In genomic region chr8:74906333-74906732, GRCm38 (mm10) we compare ENCODE assay signal across 26 mouse cellular contexts. TPM values are rescaled to one million over a fixed set of nuclear protein-coding genes. Genes with fewer than 3 reads are reported as not detected.
DNase-seq lines count a peak whose midpoint lies in the region; ATAC-seq and TF ChIP-seq lines count a peak whose summit lies in the region.
"Had no signal": no experiment of that assay in that cellular context is flagged by ENCODE, and none has a peak within 500 bp of the region (broad histone marks: within the 10 kb centered on the region; RNA-seq: fewer than 3 reads in every experiment).

No protein-coding gene starts in this region.

- no peaks in the 10 kb centered on the region for H3K36me3 ChIP-seq in forebrain, embryonic 11.5 days (ENCODE audit: control insufficient read depth, insufficient read depth, low read length)
- H3K36me3 ChIP-seq in forebrain, embryonic 10.5 days (replicated peaks): no peaks in the 10 kb centered on the region
- H3K36me3 ChIP-seq in forebrain, embryonic 14.5 days (ENCODE audit: control insufficient read depth, insufficient read depth, low read length): no peaks in the 10 kb centered on the region
- no peaks in the 10 kb centered on the region for H3K36me3 ChIP-seq in midbrain, embryonic 14.5 days (ENCODE audit: control insufficient read depth, insufficient read depth, low read length)
- no peaks in the 10 kb centered on the region for H3K36me3 ChIP-seq in intestine, postnatal 0 days (ENCODE audit: control insufficient read depth, insufficient read depth)
- H3K36me3 ChIP-seq in kidney, embryonic 16.5 days (ENCODE audit: insufficient read depth, low read length): no peaks in the 10 kb centered on the region
- H3K36me3 ChIP-seq: embryonic facial prominence, embryonic 12.5 days; hindbrain, embryonic 10.5 days; intestine, embryonic 15.5 days; liver, embryonic 12.5 days; stomach, embryonic 15.5 days had no signal

- H3K4me3 ChIP-seq in forebrain, embryonic 11.5 days (ENCODE audit: low read depth, low read length): no peak overlapping the region
- H3K4me3 ChIP-seq in forebrain, embryonic 10.5 days: no peak overlapping the region
- no peak overlapping the region for H3K4me3 ChIP-seq in forebrain, embryonic 14.5 days (ENCODE audit: low read depth, low read length)
- H3K4me3 ChIP-seq in midbrain, embryonic 14.5 days (replicated peaks; ENCODE audit: low read depth, low read length): no peak overlapping the region
- no peak overlapping the region for H3K4me3 ChIP-seq in intestine, postnatal 0 days (ENCODE audit: low read depth, low read length)
- no peak overlapping the region for H3K4me3 ChIP-seq in kidney, embryonic 16.5 days (ENCODE audit: low read length)
- H3K4me3 ChIP-seq: embryonic facial prominence, embryonic 12.5 days; erythroblast, embryonic 14.5 days; hindbrain, embryonic 10.5 days; intestine, embryonic 15.5 days; liver, embryonic 12.5 days; megakaryocyte, embryonic 14.5 days; myocyte; stomach, embryonic 15.5 days had no signal

- no peak overlapping the region for H3K4me2 ChIP-seq in forebrain, embryonic 11.5 days (ENCODE audit: low read depth, low read length, severe bottlenecking)
- no peak overlapping the region for H3K4me2 ChIP-seq in forebrain, embryonic 14.5 days (ENCODE audit: low read length)
- H3K4me2 ChIP-seq in midbrain, embryonic 14.5 days (ENCODE audit: low read length): no peak overlapping the region
- no peak overlapping the region for H3K4me2 ChIP-seq in intestine, postnatal 0 days (replicated peaks; ENCODE audit: low read depth)
- H3K4me2 ChIP-seq in kidney, embryonic 16.5 days (replicated peaks; ENCODE audit: low read depth, low read length): no peak overlapping the region
- H3K4me2 ChIP-seq: embryonic facial prominence, embryonic 12.5 days; intestine, embryonic 15.5 days; liver, embryonic 12.5 days; stomach, embryonic 15.5 days had no signal

- no peak for DNase-seq in forebrain, embryonic 11.5 days (ENCODE audit: low spot score)
- no peak for DNase-seq in forebrain, embryonic 10.5 days (ENCODE audit: extremely low spot score, low spot score)
- peak; percentile 20 for DNase-seq in R1 (ENCODE audit: low read depth, low spot score)
- DNase-seq in forebrain, embryonic 14.5 days (ENCODE audit: low spot score): peak; percentile 66
- peak; percentile 9 for DNase-seq in midbrain, embryonic 14.5 days
- DNase-seq: adrenal gland, postnatal 25 days; cerebellum, adult 11-12 months; cerebellum, postnatal 25 days; gastrocnemius, postnatal 25 days; lung, adult 2 months; right cerebral cortex, postnatal 14 days; thymus, adult 18-20 months; thymus, postnatal 4 days had no signal

- 6% methylated on average over 1 of the region's 1 CpGs for WGBS in forebrain, embryonic 11.5 days
- 40% methylated on average over 1 of the region's 1 CpGs for WGBS in forebrain, embryonic 10.5 days
- WGBS in forebrain, embryonic 14.5 days: 6% methylated on average over 1 of the region's 1 CpGs
- WGBS in midbrain, embryonic 14.5 days: 7% methylated on average over 1 of the region's 1 CpGs
- WGBS in intestine, postnatal 0 days: 69% methylated on average over 1 of the region's 1 CpGs
- 49% methylated on average over 1 of the region's 1 CpGs for WGBS in kidney, embryonic 16.5 days

- no peaks in the 10 kb centered on the region for H3K4me1 ChIP-seq in forebrain, embryonic 11.5 days (replicated peaks; ENCODE audit: control insufficient read depth, insufficient read depth, low read length)
- H3K4me1 ChIP-seq in forebrain, embryonic 10.5 days: peaks cover 20% of the 10 kb centered on the region
- H3K4me1 ChIP-seq in forebrain, embryonic 14.5 days (ENCODE audit: control insufficient read depth, insufficient read depth, low read length): no peaks in the 10 kb centered on the region; the same call in 1 of the 2 replicates
- H3K4me1 ChIP-seq in midbrain, embryonic 14.5 days (ENCODE audit: control insufficient read depth, insufficient read depth, low read length): no peaks in the 10 kb centered on the region
- H3K4me1 ChIP-seq in intestine, postnatal 0 days (replicated peaks; ENCODE audit: control insufficient read depth, insufficient read depth, low read length): peaks cover 8% of the 10 kb centered on the region
- H3K4me1 ChIP-seq in kidney, embryonic 16.5 days (ENCODE audit: insufficient read depth, low read length): no peaks in the 10 kb centered on the region
- H3K4me1 ChIP-seq: embryonic facial prominence, embryonic 12.5 days; liver, embryonic 12.5 days; megakaryocyte, embryonic 14.5 days; stomach, embryonic 15.5 days had no signal

- H3K27ac ChIP-seq in forebrain, embryonic 11.5 days (ENCODE audit: low read depth, low read length): no peak overlapping the region
- no peak overlapping the region for H3K27ac ChIP-seq in forebrain, embryonic 10.5 days
- no peak overlapping the region for H3K27ac ChIP-seq in forebrain, embryonic 14.5 days (ENCODE audit: low read depth, low read length)
- no peak overlapping the region for H3K27ac ChIP-seq in midbrain, embryonic 14.5 days (replicated peaks; ENCODE audit: low read depth, low read length)
- H3K27ac ChIP-seq in intestine, postnatal 0 days (ENCODE audit: low read depth, low read length): no peak overlapping the region
- no peak overlapping the region for H3K27ac ChIP-seq in kidney, embryonic 16.5 days (ENCODE audit: low read length)
- H3K27ac ChIP-seq: embryonic facial prominence, embryonic 12.5 days; hindbrain, embryonic 10.5 days; intestine, embryonic 15.5 days; kidney, postnatal 0 days; liver, embryonic 12.5 days; stomach, embryonic 15.5 days had no signal

- peak; percentile 69; the same call in 1 of the 2 replicates for ATAC-seq in forebrain, embryonic 11.5 days (replicated peaks; ENCODE audit: low FRiP score)
- ATAC-seq in forebrain, embryonic 14.5 days: peak; percentile 87
- ATAC-seq in midbrain, embryonic 14.5 days (ENCODE audit: low FRiP score, low TSS enrichment): no peak; the same call in 1 of the 2 replicates
- ATAC-seq in intestine, postnatal 0 days: no peak
- ATAC-seq in kidney, embryonic 16.5 days (ENCODE audit: low FRiP score, low TSS enrichment): no peak
- ATAC-seq: intestine, embryonic 15.5 days; liver, embryonic 12.5 days had no signal

- H3K9me3 ChIP-seq in forebrain, embryonic 11.5 days (ENCODE audit: control insufficient read depth, low read length): no peaks in the 10 kb centered on the region
- no peaks in the 10 kb centered on the region for H3K9me3 ChIP-seq in forebrain, embryonic 10.5 days
- no peaks in the 10 kb centered on the region for H3K9me3 ChIP-seq in forebrain, embryonic 14.5 days (replicated peaks; ENCODE audit: control insufficient read depth, low read length)
- H3K9me3 ChIP-seq in midbrain, embryonic 14.5 days (ENCODE audit: control insufficient read depth, low read length): no peaks in the 10 kb centered on the region
- no peaks in the 10 kb centered on the region for H3K9me3 ChIP-seq in intestine, postnatal 0 days (ENCODE audit: control insufficient read depth)
- H3K9me3 ChIP-seq in kidney, embryonic 16.5 days (ENCODE audit: low read length): no peaks in the 10 kb centered on the region
- H3K9me3 ChIP-seq: embryonic facial prominence, embryonic 12.5 days; hindbrain, embryonic 10.5 days; intestine, embryonic 15.5 days; liver, embryonic 12.5 days; megakaryocyte, embryonic 14.5 days; stomach, embryonic 15.5 days had no signal

- no peak overlapping the region for H3K9ac ChIP-seq in forebrain, embryonic 11.5 days (ENCODE audit: low read length)
- H3K9ac ChIP-seq in forebrain, embryonic 14.5 days (ENCODE audit: low read length): no peak overlapping the region
- H3K9ac ChIP-seq in midbrain, embryonic 14.5 days (replicated peaks; ENCODE audit: low read length): no peak overlapping the region
- no peak overlapping the region for H3K9ac ChIP-seq in intestine, postnatal 0 days (ENCODE audit: low read depth, low read length)
- H3K9ac ChIP-seq in kidney, embryonic 16.5 days (replicated peaks; ENCODE audit: low read length): no peak overlapping the region
- H3K9ac ChIP-seq: embryonic facial prominence, embryonic 12.5 days; intestine, embryonic 15.5 days; liver, embryonic 12.5 days; stomach, embryonic 15.5 days had no signal

- no peaks in the 10 kb centered on the region for H3K27me3 ChIP-seq in forebrain, embryonic 11.5 days (ENCODE audit: control insufficient read depth, insufficient read depth, low read length)
- H3K27me3 ChIP-seq in forebrain, embryonic 10.5 days (ENCODE audit: poor library complexity, severe bottlenecking): no peaks in the 10 kb centered on the region
- H3K27me3 ChIP-seq in forebrain, embryonic 14.5 days (replicated peaks; ENCODE audit: control insufficient read depth, insufficient read depth, low read length): no peaks in the 10 kb centered on the region
- H3K27me3 ChIP-seq in midbrain, embryonic 14.5 days (ENCODE audit: control insufficient read depth, insufficient read depth, low read length): no peaks in the 10 kb centered on the region
- no peaks in the 10 kb centered on the region for H3K27me3 ChIP-seq in intestine, postnatal 0 days (replicated peaks; ENCODE audit: control insufficient read depth, insufficient read depth, low read length)
- H3K27me3 ChIP-seq in kidney, embryonic 16.5 days (ENCODE audit: insufficient read depth, low read length): no peaks in the 10 kb centered on the region
- H3K27me3 ChIP-seq: embryonic facial prominence, embryonic 12.5 days; intestine, embryonic 15.5 days; liver, embryonic 12.5 days; megakaryocyte, embryonic 14.5 days; stomach, embryonic 15.5 days had no signal

- no peak for TF ChIP-seq CTCF in intestine, postnatal 0 days (IDR thresholded peaks at IDR 0.05; ENCODE audit: low read depth)

RNA-seq across cellular contexts. Expression of gene Isx, which starts 33.4 kb away (rescaled TPM):
- not detected in 2 replicates for polyA plus RNA-seq in forebrain, embryonic 11.5 days (2014; fragmentation: Nextera tagmentation; extraction: Ambion mirVana)
- not detected in 2 replicates for polyA plus RNA-seq in forebrain, embryonic 10.5 days (2016; fragmentation: Nextera tagmentation; extraction: Ambion mirVana)
- polyA plus RNA-seq in forebrain, embryonic 14.5 days (2014; fragmentation: Nextera tagmentation; extraction: Ambion mirVana): not detected in 2 replicates
- not detected in 2 replicates for polyA plus RNA-seq in midbrain, embryonic 14.5 days (2014; fragmentation: Nextera tagmentation; extraction: Ambion mirVana)
- polyA plus RNA-seq in intestine, postnatal 0 days (2015; fragmentation: Nextera tagmentation; extraction: Ambion mirVana): 69.9 and 77.0 TPM in 2 replicates
- polyA plus RNA-seq in kidney, embryonic 16.5 days (2015; fragmentation: Nextera tagmentation; extraction: Ambion mirVana): not detected in 2 replicates
- polyA plus RNA-seq: embryonic facial prominence, embryonic 12.5 days; erythroblast, embryonic 14.5 days; hindbrain, embryonic 10.5 days; limb, embryonic 11.5 days; lung, adult 2 months; neural tube, embryonic 14.5 days had no signal

Comparison
In these comparisons a context has a peak if more than half of its experiments do, and no peak if none do; other contexts are left out.
1. DNase-seq: peak in R1 (single experiment), forebrain, embryonic 14.5 days (single experiment) and midbrain, embryonic 14.5 days (single experiment); none in forebrain, embryonic 11.5 days (single experiment) and forebrain, embryonic 10.5 days (single experiment).
2. ATAC-seq: peak in forebrain, embryonic 11.5 days (single experiment) and forebrain, embryonic 14.5 days (single experiment); none in midbrain, embryonic 14.5 days (single experiment), intestine, postnatal 0 days (single experiment) and kidney, embryonic 16.5 days (single experiment).
3. RNA of gene Isx, which starts 33.4 kb away (polyA plus RNA-seq): 69.9 to 77.0 TPM in intestine, postnatal 0 days; not detected in forebrain, embryonic 11.5 days, not detected in forebrain, embryonic 10.5 days, not detected in forebrain, embryonic 14.5 days, not detected in midbrain, embryonic 14.5 days and not detected in kidney, embryonic 16.5 days; every median in the first group is over 10 times any median in the second.